Mouse (Mus musculus) lung, embryonic 16.5 days (tissue): ENCODE data around the gene Yap1. TPM values are rescaled to one million over a fixed set of nuclear protein-coding genes. Genes with fewer than 3 reads are reported as not detected.
A peak's percentile ranks its signal among the peaks of the same experiment; 100 is the strongest.

Experiments
- ATAC-seq: fragments of 200-750 bp; cut with Nextera tagmentation; 2 replicates; pipeline ENCODE4 v1.8.0; 2017; ENCODE audit warnings: low read depth, mild to moderate bottlenecking, moderate library complexity
- H3K27ac ChIP-seq: fragments of 300-500 bp; sonication (generic); 2 replicates; pipeline ENCODE4 v1.5.1; 2014; ENCODE audit warnings: mild to moderate bottlenecking, control low read depth, low read length
- H3K27me3 ChIP-seq: fragments of 300-500 bp; sonication (generic); 2 replicates; pipeline ENCODE4 v1.6.1; 2014; ENCODE audit warnings: low read depth, low read length, mixed read lengths; ENCODE audit not compliant: control insufficient read depth, insufficient read depth
- H3K36me3 ChIP-seq: fragments of 300-500 bp; sonication (generic); 2 replicates; pipeline ENCODE4 v1.6.1; 2014; ENCODE audit warnings: low read length; ENCODE audit not compliant: control insufficient read depth, insufficient read depth
- H3K4me1 ChIP-seq: fragments of 300-500 bp; sonication (generic); replicated peaks from 2 replicates; pipeline ENCODE4 v1.6.1; 2014; ENCODE audit warnings: low read length, mixed read lengths; ENCODE audit not compliant: control insufficient read depth, insufficient read depth
- H3K4me2 ChIP-seq: fragments of 300-500 bp; sonication (generic); 2 replicates; pipeline ENCODE4 v1.6.1; 2014; ENCODE audit warnings: low read depth, low read length, control low read depth
- H3K4me3 ChIP-seq: fragments of 300-500 bp; sonication (generic); 2 replicates; pipeline ENCODE4 v1.5.1; 2014; ENCODE audit warnings: mild to moderate bottlenecking, low read length, control low read depth
- H3K9ac ChIP-seq: fragments of 300-500 bp; sonication (generic); 2 replicates; pipeline ENCODE4 v1.6.1; 2014; ENCODE audit warnings: low read length, control low read depth
- H3K9me3 ChIP-seq: fragments of 300-500 bp; sonication (generic); 2 replicates; pipeline ENCODE4 v1.6.1; 2016; ENCODE audit warnings: low read length; ENCODE audit not compliant: control insufficient read depth
- WGBS: fragments of 180-500 bp; shearing (Covaris S2); extraction: QIAGEN DNeasy Blood & Tissue Kit; methylation state at CpG from one replicate; pipeline ENCODE4 v1.1.7; 2014; 5-methylcytosine and 5-hydroxymethylcytosine counted together
- polyA plus RNA-seq: library from polyadenylated mRNA; unstranded; fragments of >200 nt; fragmentation: Nextera tagmentation; extraction: Ambion mirVana; gene quantifications from 2 replicates; pipeline ENCODE4 v1.2.1, GENCODE M21; 2015

Yap1 gene
- polyA plus RNA-seq, 1 experiment from 2014 or later = 30.3 TPM

- no peak for ATAC-seq
- H3K27me3 ChIP-seq = no peaks in the 10 kb centered on the region
- no peak overlapping the region for H3K9ac ChIP-seq
- no peaks in the 10 kb centered on the region for H3K36me3 ChIP-seq
- peak overlapping the region; percentile 69 for H3K27ac ChIP-seq
- 38% methylated on average over 21 of the region's 21 CpGs for WGBS
- H3K4me3 ChIP-seq = no peak overlapping the region
- no peak overlapping the region for H3K4me2 ChIP-seq
- peaks cover 21% of the 10 kb centered on the region for H3K4me1 ChIP-seq
- H3K9me3 ChIP-seq = no peaks in the 10 kb centered on the region
Measured at GRCm38 (mm10) chr9:7961366-7962160, 42.8 kb downstream of the Yap1 start.

- no peak overlapping the region for H3K4me2 ChIP-seq
- 38% methylated on average over 9 of the region's 9 CpGs for WGBS
Measured at GRCm38 (mm10) chr9:7960382-7960781, 44.0 kb downstream of the Yap1 start.

DNA sequence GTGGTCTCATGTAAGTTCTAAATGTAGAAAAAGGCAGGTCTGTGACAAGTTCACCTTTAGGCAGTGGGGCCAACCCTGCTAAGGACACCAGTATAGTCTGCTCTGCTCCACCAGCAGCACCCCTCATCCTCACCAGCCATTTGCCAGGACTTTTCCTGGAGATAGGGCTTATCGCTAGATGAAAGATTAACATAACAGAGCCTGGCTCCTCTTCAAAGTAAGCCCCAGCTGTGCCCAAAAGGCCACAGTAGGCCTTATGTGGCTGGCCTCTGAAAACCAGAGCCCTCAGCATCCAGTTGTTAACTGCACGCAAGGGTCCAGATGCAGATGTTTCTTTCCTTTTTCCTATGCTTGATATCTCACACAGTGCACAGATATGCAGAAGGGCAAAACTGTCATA, 45.1 kb downstream of the Yap1 start:
- H3K36me3 ChIP-seq = peaks cover 6% of the 10 kb centered on the region
- 68% methylated on average over 2 of the region's 2 CpGs for WGBS
- no peaks in the 10 kb centered on the region for H3K27me3 ChIP-seq
- peak overlapping the region; percentile 19 for H3K27ac ChIP-seq
- peaks cover 14% of the 10 kb centered on the region for H3K4me1 ChIP-seq
- H3K4me3 ChIP-seq = no peak overlapping the region
- H3K9me3 ChIP-seq = no peaks in the 10 kb centered on the region
- ATAC-seq = no peak
- no peak overlapping the region for H3K4me2 ChIP-seq
- no peak overlapping the region for H3K9ac ChIP-seq

More at GRCm38 (mm10) chr9:7960382-7960781, 44.0 kb downstream of the Yap1 start:
- peak overlapping the region; percentile 69 for H3K27ac ChIP-seq
- no peaks in the 10 kb centered on the region; the same call in 1 of the 2 replicates for H3K36me3 ChIP-seq
- peaks cover 16% of the 10 kb centered on the region for H3K4me1 ChIP-seq
- no peaks in the 10 kb centered on the region for H3K9me3 ChIP-seq
- H3K4me3 ChIP-seq = no peak overlapping the region
- H3K27me3 ChIP-seq = no peaks in the 10 kb centered on the region
- H3K9ac ChIP-seq = no peak overlapping the region
- peak; percentile 97 for ATAC-seq

- H3K36me3 ChIP-seq = peaks cover 11% of the 10 kb centered on the region
- no peak overlapping the region for H3K4me3 ChIP-seq
- H3K4me1 ChIP-seq = peaks cover 14% of the 10 kb centered on the region
- no peaks in the 10 kb centered on the region for H3K9me3 ChIP-seq
- H3K4me2 ChIP-seq = no peak overlapping the region
- H3K27me3 ChIP-seq = no peaks in the 10 kb centered on the region
- no peak overlapping the region for H3K27ac ChIP-seq
- ATAC-seq = no peak
- no peak overlapping the region for H3K9ac ChIP-seq
- WGBS = 50% methylated on average over 7 of the region's 7 CpGs
Measured at GRCm38 (mm10) chr9:7958025-7958593, 46.3 kb downstream of the Yap1 start.

DNA sequence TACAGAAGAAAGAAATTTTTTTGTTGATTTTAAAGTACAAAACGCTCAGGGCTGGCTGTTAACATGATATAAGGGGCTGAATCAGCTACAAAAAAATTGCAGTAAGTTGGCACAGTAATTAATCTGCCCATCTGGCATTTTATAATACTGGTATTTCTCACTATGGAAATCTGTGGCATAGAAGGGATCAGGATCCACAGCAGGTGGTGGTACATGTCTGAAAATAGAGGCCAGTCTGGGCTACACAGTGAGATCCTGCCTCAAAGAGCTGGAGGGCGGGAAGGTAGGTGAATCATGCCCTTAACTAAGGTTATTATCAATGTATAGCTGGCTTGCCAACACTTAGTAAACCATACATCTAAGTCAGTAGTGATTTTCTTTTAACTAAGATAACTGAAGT, 47.0 kb downstream of the Yap1 start:
- H3K36me3 ChIP-seq = peaks cover 18% of the 10 kb centered on the region
- no peak for ATAC-seq
- 78% methylated on average over 2 of the region's 2 CpGs for whole genome bisulfite sequencing

GRCm38 (mm10) chr9:7956400-7956799, 48.0 kb downstream of the Yap1 start:
- H3K9ac ChIP-seq = no peak overlapping the region
- no peak overlapping the region for H3K4me2 ChIP-seq
- H3K9me3 ChIP-seq = no peaks in the 10 kb centered on the region
- no peak overlapping the region for H3K27ac ChIP-seq
- WGBS = 91% methylated on average over 8 of the region's 8 CpGs
- peaks cover 22% of the 10 kb centered on the region for H3K36me3 ChIP-seq
- H3K4me1 ChIP-seq = peaks cover 9% of the 10 kb centered on the region
- no peaks in the 10 kb centered on the region for H3K27me3 ChIP-seq
- no peak for ATAC-seq
- H3K4me3 ChIP-seq = no peak overlapping the region

More for the DNA sequence above, 47.0 kb downstream of the Yap1 start:
- no peak overlapping the region for H3K4me3 ChIP-seq
- H3K4me1 ChIP-seq = peaks cover 11% of the 10 kb centered on the region
- H3K9ac ChIP-seq = no peak overlapping the region
- no peaks in the 10 kb centered on the region for H3K9me3 ChIP-seq
- H3K27me3 ChIP-seq = no peaks in the 10 kb centered on the region
- H3K27ac ChIP-seq = no peak overlapping the region
- no peak overlapping the region for H3K4me2 ChIP-seq

- peaks cover 31% of the 10 kb centered on the region for H3K36me3 ChIP-seq
- no peak overlapping the region for H3K27ac ChIP-seq
- 93% methylated on average over 5 of the region's 5 CpGs for WGBS
Measured at GRCm38 (mm10) chr9:7952886-7953285, 51.5 kb downstream of the Yap1 start.

GRCm38 (mm10) chr9:7950211-7950644, 54.2 kb downstream of the Yap1 start:
- H3K4me1 ChIP-seq = no peaks in the 10 kb centered on the region
- ATAC-seq = no peak
- no peak overlapping the region for H3K4me2 ChIP-seq
- H3K9ac ChIP-seq = no peak overlapping the region
- WGBS = 80% methylated on average over 7 of the region's 7 CpGs
- H3K4me3 ChIP-seq = no peak overlapping the region
- H3K27me3 ChIP-seq = no peaks in the 10 kb centered on the region
- peaks cover 43% of the 10 kb centered on the region for H3K36me3 ChIP-seq
- no peak overlapping the region for H3K27ac ChIP-seq
- no peaks in the 10 kb centered on the region for H3K9me3 ChIP-seq

More at GRCm38 (mm10) chr9:7952886-7953285, 51.5 kb downstream of the Yap1 start:
- Histone ChIP-seq H3K4me2 (no peak overlapping the region), H3K9me3 (no peaks in the 10 kb centered on the region), H3K4me3 (no peak overlapping the region), H3K4me1 (no peaks in the 10 kb centered on the region), H3K27me3 (no peaks in the 10 kb centered on the region), H3K9ac (no peak overlapping the region)
- no peak for ATAC-seq

DNA sequence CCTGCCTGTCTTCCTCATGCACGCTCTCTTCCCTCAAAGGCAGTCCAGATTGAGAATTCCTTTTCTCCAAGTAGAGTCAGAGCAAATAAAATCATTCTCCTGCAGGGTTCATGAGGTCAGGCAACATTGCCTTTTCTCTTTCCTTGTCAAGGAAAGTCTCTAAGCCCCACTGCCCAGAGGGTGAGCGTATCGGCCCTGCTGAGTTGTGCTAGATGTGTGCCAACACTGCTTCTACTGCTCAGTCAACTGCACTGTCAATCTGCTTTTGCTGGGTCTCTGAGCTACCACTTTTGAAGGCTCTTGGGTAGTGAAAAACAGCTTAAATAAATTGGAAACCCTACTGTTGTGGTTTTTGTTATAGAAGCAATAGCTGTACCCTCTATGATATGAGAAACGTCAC, 56.5 kb downstream of the Yap1 start:
- Histone ChIP-seq H3K27ac (no peak overlapping the region), H3K9me3 (no peaks in the 10 kb centered on the region), H3K4me2 (no peak overlapping the region), H3K4me3 (no peak overlapping the region), H3K36me3 (peaks cover 30% of the 10 kb centered on the region), H3K4me1 (no peaks in the 10 kb centered on the region), H3K27me3 (no peaks in the 10 kb centered on the region), H3K9ac (no peak overlapping the region)
- no peak for ATAC-seq
- WGBS = 83% methylated on average over 4 of the region's 4 CpGs
